Mouse (Mus musculus) heart, postnatal 14 days (tissue): ENCODE measurements around the gene Cmbl. TPM values are rescaled to one million over a fixed set of nuclear protein-coding genes. Genes with fewer than 3 reads are reported as not detected.

Source experiments
- DNase-seq, 2 experiments: peaks; one replicate each; pipeline ENCODE4 v3.0.0; 2021 to 2022
- intact Hi-C: fragments of 180-260 bp; cut with DNase I; formaldehyde crosslinking; loops from one replicate; pipeline ENCODE4 v1.15.1; 2025
- total RNA-seq, 2 experiments: library from RNA; stranded (reverse); gene quantifications; 2 replicates each; pipeline ENCODE4 v1.2.3; 2021

The Cmbl gene
- total RNA-seq, 2 experiments from 2014 or later = 25.6 to 26.5 TPM

DNA sequence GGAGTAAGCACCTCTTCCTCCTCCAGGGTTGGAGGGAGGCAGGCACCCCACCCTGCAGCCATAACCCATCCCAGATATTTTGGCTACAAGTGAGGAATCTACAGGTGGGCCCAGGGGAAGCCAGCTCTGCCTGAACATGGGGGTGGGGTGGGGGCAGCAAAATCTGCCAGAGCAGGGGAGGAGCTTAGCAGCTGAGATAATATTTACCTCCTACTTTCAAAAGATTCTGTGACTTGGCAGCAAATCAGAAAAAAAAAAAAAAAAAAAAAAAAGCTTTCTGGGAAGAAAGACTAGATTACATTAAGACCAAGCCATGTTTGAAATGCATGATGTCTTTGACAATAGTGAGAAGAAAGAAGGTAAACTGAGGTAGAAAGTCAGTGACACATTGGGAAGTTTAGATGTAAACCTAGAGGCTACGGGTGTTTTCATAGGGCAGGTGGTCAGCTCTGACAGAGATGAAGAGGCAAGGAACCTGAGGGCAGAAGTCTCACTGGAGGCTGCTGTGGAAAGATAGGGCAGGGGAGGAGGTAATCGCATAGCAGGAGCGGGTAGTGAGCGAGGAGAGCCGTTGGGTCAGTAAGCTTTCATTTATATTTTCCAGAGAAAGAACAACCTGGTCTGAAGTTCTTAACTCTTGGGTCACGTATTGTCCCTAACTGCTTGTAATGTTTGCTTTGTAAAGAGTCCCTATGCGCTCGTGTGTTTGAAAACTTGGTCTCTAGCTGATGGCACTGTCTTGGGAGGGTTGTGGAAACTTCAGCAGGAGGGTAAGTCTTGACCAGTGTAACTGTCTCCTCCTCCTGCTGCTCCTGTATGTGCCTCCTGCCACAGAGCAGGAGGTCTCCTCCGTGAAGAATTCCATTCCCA is 25.3 kb upstream of the Cmbl start:
- no peak for DNase-seq
- intact Hi-C loops = no loop called here

DNA sequence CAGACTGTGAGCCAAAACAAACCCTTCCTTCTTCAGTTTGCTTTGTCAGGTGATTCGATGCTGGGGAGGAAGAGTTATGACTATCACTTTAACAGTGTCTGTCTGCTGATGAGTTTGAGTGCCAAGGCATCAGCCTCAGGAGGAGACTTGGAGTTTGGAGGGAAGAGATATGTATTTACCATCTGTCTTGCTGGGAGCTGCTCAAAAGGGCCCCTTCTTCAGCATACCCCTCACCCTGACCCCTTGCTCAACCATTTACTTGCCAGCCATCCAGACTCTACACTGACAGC is 24.7 kb upstream of the Cmbl start:
- intact Hi-C loops = no loop called here
- no peak for DNase-seq

DNA sequence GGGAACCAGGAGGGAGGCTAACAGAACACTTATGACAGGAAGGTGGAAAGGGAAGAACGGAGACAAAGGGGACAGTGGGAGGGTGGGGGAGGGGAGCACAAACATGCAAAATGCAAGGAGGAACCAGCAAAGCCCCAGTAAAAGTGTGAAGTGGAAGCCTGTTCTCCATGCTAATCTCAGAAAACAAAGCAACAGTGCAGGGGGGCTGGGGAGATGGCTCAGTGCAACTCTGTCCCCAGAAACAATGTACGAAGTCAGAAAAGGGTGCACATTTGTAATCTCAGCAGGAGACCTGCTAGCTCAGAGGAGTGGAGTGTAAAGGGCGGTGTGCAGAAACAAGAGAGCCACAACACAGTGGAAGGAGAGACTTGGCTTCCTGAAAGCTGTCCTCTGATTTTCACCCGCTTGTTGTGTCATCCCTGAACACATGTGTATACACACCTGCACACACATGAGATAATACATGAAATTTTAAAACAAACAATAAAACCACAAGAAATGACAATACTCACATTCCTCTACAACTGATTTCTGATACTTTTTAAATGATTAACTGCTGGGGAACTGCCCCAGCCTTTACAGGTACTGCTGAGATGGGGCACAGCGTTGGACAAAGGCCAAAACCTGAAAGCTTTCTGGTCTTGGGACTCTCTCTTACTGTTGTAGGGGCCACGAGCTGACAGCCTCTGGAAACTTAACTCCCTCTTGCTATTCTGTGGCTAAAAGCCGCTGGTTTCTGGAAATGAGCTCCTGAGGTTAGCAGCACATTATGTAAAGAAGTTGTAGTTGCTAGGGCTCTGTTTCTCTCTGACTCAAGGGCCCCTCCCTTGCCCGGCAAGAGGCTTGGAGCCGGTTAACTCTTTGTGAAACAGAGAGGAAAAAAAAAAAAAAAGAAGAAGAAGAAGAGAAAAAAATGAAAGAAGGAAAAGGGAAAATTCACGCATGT is 22.9 kb upstream of the Cmbl start:
- intact Hi-C loops = no loop called here
- no peak for DNase-seq

DNA sequence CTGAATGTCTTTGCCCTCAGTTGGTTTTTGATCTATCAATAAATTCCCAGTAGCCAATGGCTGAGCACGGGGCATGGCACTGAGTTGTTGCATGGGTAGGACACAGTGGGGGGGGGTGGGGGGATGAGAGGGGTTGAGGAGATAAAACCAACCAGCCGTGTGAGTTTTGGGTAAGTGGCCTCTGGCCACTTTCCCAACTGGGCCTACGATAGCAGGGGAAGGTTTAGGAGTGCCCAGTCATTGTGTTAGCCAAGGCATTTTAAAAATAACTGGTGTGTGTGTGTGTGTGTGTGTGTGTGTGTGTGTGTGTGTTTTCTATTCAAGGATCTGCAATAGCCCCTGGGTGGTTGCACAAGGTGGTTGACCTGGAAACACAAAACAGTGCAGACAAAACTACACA is 21.9 kb upstream of the Cmbl start:
- intact Hi-C loops = no loop called here
- DNase-seq = peak; percentile 39 to 63

DNA sequence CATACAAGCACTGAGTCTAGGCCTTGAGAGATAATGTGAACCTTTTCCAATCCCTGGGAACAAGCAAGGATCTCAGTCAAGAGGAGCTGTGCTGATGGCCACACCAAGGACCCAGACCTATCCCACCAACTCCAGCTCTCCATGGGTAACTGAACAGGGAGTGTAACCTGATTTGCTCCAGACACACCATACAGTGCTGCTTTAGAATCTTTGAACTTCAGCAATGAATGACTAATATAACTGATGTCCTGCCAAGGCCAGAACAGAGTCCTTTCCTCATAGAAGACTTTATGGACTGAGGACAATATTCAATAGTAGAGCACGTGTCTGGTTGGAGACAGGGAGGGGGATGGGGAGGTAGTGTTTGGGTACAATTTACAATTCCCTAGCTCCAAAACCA is 20.1 kb upstream of the Cmbl start:
- DNase-seq = no peak
- intact Hi-C loops = no loop called here

DNA sequence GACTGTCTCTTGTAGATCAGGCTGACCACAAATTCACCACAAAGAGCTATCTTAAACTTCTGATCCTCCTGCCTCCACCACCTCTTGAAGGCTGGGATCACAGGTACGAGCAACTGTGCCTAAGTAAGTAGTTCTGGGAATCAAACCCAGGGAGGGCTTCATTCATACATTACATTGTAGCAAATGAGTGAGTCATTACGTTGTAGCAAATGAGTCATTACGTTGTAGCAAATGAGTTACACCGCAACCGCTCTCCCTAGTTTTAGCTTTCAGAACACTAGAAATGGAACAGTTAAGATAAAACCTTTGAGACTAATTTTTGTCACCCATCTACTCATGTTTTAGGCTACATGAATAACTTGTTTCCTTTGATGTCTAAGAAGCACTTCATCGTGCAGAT is 18.9 kb upstream of the Cmbl start:
- intact Hi-C loops = no loop called here
- DNase-seq = no peak

DNA sequence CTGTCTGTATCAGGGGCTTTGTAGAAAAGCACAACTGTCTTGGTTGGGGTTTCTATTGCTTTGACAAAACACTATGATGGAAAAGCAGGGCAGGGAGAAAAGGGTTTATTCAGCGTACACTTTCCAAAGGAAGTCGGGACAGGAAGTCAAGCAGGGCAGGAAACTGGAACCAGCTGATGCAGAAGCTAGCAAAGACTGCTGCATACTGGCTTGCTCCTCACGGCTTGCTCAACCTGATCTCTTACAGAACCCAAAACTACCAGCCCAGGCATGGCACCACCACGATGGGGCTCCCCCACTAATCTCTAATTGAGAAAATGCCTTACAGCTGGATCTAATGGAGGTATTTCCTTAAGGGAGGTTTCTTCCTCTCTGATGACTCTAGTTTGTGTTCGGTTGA is 17.8 kb upstream of the Cmbl start:
- no peak for DNase-seq
- intact Hi-C loops = no loop called here

DNA sequence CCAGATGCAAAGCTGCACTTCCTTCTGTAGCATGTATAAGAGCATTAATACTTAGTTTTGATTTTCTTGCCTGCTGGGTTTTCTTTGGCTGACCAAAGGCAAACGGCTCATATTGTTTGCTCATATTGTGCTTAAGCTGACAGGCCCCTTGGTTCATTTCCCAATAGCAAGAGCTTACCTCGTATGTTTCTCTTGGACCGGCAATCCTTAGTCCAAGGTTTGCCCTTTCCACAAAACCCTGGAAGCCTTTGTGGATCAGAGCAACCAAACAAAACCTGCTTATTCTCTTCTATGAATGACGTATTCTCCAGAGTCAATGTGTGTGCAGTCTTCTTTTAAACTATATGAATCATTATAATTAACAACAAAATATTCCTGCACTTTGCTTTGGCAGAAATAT is 14.8 kb upstream of the Cmbl start:
- DNase-seq = no peak
- intact Hi-C loops = no loop called here

DNA sequence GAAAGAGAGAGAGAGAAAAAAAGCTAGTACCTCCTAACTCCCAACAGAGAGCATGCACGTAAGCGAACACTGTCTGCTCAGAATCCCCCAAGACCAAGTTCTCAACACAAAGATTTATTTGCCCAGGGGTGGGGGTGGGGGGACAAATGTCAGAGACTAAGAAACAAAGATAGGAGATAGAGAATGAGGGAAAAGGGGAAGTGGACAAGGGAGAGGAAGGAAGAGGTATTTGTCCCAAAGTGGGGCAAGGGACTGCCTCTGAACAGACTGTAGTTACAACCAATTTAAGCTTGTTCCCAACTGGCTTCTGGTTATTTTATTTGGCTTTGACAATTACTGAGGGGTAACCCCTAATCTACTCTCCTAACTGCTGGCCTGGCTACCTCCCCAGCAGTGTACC is 10.3 kb upstream of the Cmbl start:
- no peak for DNase-seq
- intact Hi-C loops = no loop called here

DNA sequence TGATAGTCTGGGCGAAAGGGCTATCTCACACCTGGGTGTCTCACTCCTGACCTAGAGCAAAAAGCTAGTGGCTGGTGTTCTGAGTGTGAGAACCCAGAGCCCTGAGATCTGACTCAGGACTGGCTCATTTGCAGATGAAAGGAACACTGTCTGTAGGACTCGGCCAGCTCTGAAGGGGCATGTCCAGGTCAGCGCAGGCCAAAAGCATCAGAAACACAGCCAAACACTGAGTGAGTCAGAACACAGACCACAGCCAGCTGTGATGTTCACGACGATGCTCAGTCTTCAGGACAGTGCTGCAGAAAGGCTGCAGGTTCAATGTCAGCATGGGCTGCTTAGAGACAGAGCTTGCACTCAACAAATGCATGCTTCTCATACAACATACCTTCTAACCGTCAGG is 3.8 kb upstream of the Cmbl start:
- intact Hi-C loops = no loop called here
- DNase-seq = no peak

DNA sequence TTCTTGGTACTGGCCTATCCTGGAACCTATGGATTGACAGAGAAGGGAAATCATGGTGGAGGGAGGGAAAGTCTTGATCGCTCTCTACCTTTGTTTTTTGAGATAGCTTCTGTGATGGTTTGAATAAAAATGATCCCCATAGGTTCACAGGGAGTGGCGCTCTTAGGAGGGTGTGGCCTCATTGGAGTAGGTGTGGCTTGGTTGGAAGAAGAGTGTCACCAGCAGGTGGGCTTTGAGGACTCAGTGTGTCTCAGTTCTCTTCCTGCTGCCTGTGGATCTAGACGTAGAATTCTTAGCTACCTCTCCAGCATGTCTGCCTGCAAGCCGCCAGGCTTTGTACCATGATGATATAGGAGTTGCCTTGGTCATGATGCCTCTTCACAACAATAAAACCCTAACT is 3.2 kb upstream of the Cmbl start:
- intact Hi-C loops = no loop called here
- DNase-seq = no peak

DNA sequence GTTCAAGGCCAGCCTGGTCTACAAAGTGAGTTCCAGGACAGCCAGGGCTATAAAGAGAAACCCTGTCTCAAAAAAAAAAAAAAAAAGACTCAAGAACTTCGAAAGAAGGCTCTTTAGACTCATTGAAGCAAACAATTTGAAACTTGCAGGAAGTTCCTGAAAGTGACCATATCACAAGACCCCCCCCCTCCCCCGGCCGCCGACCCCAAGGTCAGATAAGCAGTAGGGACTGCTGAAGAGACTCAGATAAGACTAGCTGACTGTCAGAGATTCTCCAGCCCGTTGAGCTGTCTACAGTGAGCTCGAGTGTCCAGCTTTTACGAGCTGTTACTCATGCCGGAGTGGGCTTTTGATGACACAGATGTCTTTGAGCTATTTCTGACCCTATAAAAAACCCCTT is 2.3 kb upstream of the Cmbl start:
- intact Hi-C loops = no loop called here
- DNase-seq = no peak

DNA sequence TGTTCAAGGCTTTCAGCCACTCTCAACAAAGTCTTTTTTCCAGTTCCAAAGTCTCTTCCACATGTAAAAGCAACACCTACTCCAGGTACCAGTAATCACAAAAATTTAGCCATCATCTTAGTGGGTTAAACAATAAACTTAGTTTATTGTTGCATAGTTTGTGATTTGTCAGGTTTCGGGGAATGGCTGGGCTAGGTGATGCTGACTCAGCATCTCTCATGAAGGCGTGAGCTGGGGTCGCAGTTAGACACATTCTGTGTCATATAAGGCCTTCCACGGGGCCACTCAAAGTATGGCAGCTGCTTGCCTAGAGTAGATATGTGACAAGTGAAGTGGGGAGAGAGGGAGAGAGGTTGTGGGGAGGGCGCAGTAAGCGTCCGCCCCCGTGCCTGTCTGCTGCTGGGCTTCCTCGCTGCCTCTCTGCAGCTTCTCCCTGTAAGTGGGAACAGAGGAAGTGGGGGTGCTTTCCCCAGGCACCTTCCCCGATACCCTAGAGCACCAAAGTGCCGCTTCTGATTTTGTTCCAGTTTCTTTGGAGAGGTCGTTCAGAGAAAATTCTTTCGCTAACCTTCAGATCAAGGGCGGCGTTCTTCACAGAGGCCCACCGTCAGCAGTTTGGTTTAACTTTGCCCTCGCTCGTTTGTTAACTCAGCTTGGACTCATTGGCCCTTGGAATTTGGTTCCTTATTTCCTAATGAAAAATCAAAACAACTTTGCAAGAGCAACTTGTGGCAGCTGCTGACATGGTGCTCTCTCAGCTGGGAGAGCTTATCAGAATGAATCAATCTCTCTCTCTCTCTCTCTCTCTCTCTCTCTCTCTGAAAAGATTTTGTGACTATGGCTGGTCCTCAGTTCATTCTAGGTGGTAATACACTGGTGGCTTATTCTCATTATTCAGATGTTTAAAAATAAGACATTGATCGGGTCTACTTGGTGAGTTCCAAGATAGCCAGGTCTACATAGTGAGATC is 1.3 kb upstream of the Cmbl start:
- intact Hi-C loops = no loop called here
- no peak for DNase-seq

DNA sequence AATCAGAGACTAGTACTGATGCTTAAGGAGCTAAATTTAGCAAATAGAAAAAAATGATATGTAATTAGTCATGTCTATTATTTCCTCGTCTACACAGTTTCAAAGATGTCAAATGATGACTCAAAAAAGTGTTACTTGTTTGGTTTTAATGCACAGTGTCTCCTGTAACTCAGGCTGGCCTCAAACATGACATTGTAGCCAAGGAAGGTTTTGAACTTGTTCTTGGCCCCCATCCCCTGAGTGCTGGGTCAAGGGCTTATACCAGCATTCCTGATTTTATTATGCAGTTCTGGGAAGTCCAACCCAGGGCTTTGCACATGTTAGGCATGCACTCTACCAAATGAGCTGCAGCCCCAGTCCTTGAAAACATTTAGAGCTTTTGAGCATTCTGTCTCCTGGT is 597 bp downstream of the Cmbl start:
- intact Hi-C loops = no loop called here

DNA sequence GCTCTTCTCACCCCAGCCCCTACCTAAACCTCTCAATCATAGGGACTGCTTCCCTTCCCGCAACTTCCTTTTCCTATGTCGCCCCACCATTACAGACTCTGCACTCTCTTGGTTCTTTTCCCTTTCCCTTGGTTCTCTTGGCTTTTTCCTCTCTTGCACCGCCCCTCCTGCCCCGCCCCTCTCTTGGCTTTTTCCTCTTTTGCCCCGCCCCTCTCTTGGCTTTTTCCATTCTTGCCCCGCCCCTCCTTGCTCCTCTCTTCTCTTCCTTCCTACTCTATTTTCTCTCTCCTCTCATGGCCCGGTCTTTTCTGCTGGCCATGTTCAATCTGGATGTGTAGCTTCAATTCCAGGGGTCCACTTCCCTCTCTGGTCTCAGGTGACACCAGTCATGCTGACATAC is 2.2 kb downstream of the Cmbl start:
- intact Hi-C loops = no loop called here
- DNase-seq = no peak

More for the DNA sequence above, 597 bp downstream of the Cmbl start:
- no peak for DNase-seq

DNA sequence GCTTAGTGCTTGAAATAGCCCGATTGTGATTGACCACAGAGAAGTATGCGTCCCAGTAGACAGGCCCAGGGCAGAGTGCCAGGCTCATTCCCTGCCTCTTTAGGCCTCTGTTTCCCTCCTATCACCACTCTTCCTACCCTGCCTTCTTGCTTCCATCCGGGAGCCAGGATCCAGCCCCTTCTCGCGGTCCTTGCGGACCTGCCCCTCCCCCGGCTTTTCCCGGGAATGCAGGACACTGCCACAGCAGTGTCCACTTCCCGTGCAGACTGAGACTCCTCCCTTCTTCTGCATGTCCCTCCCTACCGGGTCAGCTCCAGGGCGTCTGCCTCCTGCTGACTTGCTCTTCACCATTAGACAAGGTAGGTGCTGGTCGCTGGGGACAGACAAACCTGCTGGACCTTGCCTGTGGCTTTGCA is 3.4 kb downstream of the Cmbl start:
- peak; percentile 55 to 76 for DNase-seq
- intact Hi-C loops = no loop called here

DNA sequence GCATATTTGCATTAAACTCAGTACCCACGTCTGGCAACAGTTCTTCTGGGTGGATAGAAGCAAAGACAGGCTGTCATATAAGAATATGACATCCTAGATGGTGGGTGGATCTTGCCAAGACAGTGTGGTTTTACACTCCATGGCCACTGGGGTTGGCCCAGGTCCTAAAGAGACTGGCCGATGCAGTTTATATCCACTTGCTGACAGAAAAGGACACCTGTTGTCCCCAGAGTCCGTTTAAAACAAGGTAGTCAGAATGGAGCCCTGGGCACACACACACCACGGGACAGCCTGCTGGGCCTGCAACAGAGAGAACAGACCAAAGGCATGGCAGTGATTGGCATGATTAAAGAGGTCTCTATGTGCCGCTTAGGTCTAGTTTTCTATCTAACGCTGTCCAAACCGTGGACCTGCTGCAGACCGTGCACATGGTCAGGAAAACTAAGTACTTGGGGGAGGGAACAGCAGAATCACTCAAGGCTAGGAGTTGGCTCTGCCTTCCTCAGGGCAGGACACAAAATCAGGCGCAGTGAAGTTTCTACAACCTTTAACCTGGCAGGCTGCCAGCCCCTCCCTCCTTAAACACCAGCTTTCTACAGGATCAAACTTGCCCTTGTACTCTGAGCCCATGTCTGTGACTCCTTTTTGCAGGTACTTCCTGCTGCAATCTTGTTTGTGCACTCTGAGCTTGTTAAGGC is 4.3 kb downstream of the Cmbl start:
- peak in 1 of 2 experiments; percentile 35 for DNase-seq
- intact Hi-C loops = loop anchor here (5.0 kb wide), 1 partner anchor 37 kb away; the partner anchor contains the start of gene March6

DNA sequence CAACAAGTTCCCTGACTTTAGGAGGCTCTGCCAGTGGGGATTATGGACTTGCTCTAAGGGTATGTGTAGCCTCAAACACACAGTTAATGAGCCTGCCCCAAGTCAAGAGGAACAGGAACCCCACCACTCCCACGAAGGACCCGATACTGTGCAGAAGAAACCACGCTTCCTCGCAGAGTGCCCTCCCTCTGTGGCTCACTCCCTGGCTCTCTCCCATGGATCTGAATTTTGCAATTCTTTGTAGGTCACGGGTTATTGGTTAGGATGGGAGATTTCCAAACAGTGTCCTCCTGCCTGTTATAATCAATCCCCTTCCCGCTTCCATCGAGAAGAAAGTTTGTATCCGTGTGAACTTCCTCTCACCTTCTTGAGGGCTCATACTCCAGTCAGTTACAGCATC is 5.8 kb downstream of the Cmbl start:
- no peak for DNase-seq
- intact Hi-C loops = loop anchor here (5.0 kb wide), 1 partner anchor 39 kb away; the partner anchor contains the start of gene March6

DNA sequence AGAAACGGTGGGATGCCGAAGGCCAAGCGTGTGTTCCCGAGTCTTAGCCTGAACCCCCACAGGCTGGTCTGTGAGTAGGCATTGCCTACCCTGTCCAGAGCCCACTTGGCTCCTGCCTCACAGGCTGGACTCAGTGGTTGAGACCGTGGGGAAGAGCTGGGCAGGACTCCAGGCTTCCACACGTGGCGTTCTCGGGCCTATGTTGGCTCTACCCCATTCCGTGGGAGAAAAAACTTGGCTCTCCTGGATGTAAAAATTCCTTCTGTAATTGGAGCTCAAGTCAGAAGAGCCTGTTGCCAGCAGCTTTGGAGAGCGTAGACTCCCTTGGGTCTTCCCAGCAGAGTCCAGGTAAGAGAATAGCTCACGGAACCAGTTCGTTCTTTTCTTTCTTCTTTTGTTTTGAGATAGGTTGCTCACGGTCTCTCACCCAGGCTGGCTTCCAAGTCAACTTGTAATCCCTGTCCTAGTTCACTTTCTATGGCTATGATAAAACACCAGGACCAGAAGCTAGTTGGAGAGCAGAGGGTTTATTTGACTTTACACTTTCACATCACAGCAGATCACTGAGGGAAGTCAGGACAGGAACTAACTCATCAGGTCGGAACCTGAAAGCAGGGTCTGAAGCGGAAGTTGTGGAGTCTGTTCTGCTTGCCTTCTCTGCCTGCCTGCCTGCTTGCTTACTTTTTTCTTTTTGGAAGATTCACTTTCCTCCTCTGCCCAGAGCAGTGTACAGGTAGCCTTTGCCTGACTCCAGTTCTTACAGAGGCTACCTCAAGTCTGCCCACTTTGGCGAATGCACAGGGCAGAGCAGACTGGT is 6.9 kb downstream of the Cmbl start:
- peak; percentile 22 to 42 for DNase-seq
- intact Hi-C loops = loop anchor here (5.0 kb wide), 1 partner anchor 40 kb away; the partner anchor contains the start of gene March6
